ENCODE assay signal across 8 mouse cellular contexts in genomic region chr4:156202462-156202893, GRCm38 (mm10). TPM values are rescaled to one million over a fixed set of nuclear protein-coding genes. Genes with fewer than 3 reads are reported as not detected.
DNase-seq lines count a peak whose midpoint lies in the region; ATAC-seq and TF ChIP-seq lines count a peak whose summit lies in the region.

No protein-coding gene starts in this region.

- no peaks in the 10 kb centered on the region for H3K36me3 ChIP-seq in kidney, embryonic 16.5 days (ENCODE audit: insufficient read depth, low read length)
- H3K36me3 ChIP-seq in embryonic facial prominence, embryonic 15.5 days, result no peaks in the 10 kb centered on the region
- no peaks in the 10 kb centered on the region for H3K36me3 ChIP-seq in hindbrain, postnatal 0 days (ENCODE audit: insufficient read depth, low read length)
- no peaks in the 10 kb centered on the region for H3K36me3 ChIP-seq in midbrain, embryonic 14.5 days (ENCODE audit: control insufficient read depth, insufficient read depth, low read length)

- WGBS in kidney, embryonic 16.5 days, result 39% methylated on average over 12 of the region's 12 CpGs
- 39% methylated on average over 12 of the region's 12 CpGs for WGBS in embryonic facial prominence, embryonic 15.5 days
- 35% methylated on average over 12 of the region's 12 CpGs for WGBS in hindbrain, postnatal 0 days
- WGBS in midbrain, embryonic 14.5 days, result 46% methylated on average over 12 of the region's 12 CpGs

- TF ChIP-seq CTCF in hindbrain, postnatal 0 days (IDR thresholded peaks at IDR 0.05; ENCODE audit: low read depth), result no peak

- no peak for ATAC-seq in kidney, embryonic 16.5 days (ENCODE audit: low FRiP score, low TSS enrichment)
- no peak for ATAC-seq in embryonic facial prominence, embryonic 15.5 days (ENCODE audit: insufficient number of reproducible peaks, low FRiP score, low TSS enrichment, low read depth)
- no peak for ATAC-seq in hindbrain, postnatal 0 days
- ATAC-seq in midbrain, embryonic 14.5 days (ENCODE audit: low FRiP score, low TSS enrichment), result no peak
- ATAC-seq in CD4-positive, CD25-positive, alpha-beta regulatory T cell, adult 4 months, result no peak

- no peak for DNase-seq in kidney, adult 11 months
- no peak for DNase-seq in hindbrain, postnatal 0 days (ENCODE audit: low spot score)
- no peak for DNase-seq in midbrain, embryonic 14.5 days
- no peak for DNase-seq in frontal cortex, postnatal 14 days (ENCODE audit: low spot score in 2 of 2)
- no peak for DNase-seq in T-cell, adult 2 months (ENCODE audit: low spot score)

- H3K4me2 ChIP-seq in kidney, embryonic 16.5 days (replicated peaks; ENCODE audit: low read depth, low read length), result peak overlapping the region; percentile 96
- peak overlapping the region; percentile 93 for H3K4me2 ChIP-seq in embryonic facial prominence, embryonic 15.5 days (replicated peaks)
- peak overlapping the region; percentile 94 for H3K4me2 ChIP-seq in hindbrain, postnatal 0 days (ENCODE audit: low read depth, low read length)
- peak overlapping the region; percentile 94 for H3K4me2 ChIP-seq in midbrain, embryonic 14.5 days (ENCODE audit: low read length)

- peaks cover 9% of the 10 kb centered on the region; the same call in 1 of the 2 replicates for H3K27me3 ChIP-seq in kidney, embryonic 16.5 days (ENCODE audit: insufficient read depth, low read length)
- peaks cover 6% of the 10 kb centered on the region for H3K27me3 ChIP-seq in embryonic facial prominence, embryonic 15.5 days
- H3K27me3 ChIP-seq in hindbrain, postnatal 0 days (ENCODE audit: insufficient read depth, low read length), result no peaks in the 10 kb centered on the region
- peaks cover 5% of the 10 kb centered on the region; the same call in 1 of the 2 replicates for H3K27me3 ChIP-seq in midbrain, embryonic 14.5 days (ENCODE audit: control insufficient read depth, insufficient read depth, low read length)

- H3K27ac ChIP-seq in kidney, embryonic 16.5 days (ENCODE audit: low read length), result peak overlapping the region; percentile 59
- no peak overlapping the region for H3K27ac ChIP-seq in embryonic facial prominence, embryonic 15.5 days (replicated peaks)
- peak overlapping the region; percentile 77 for H3K27ac ChIP-seq in hindbrain, postnatal 0 days
- no peak overlapping the region; the same call in 1 of the 2 replicates for H3K27ac ChIP-seq in midbrain, embryonic 14.5 days (replicated peaks; ENCODE audit: low read depth, low read length)

- peak overlapping the region; percentile 70 for H3K4me3 ChIP-seq in kidney, embryonic 16.5 days (ENCODE audit: low read length)
- H3K4me3 ChIP-seq in embryonic facial prominence, embryonic 15.5 days (replicated peaks), result peak overlapping the region; percentile 52
- peak overlapping the region; percentile 59 for H3K4me3 ChIP-seq in hindbrain, postnatal 0 days (ENCODE audit: low read length)
- peak overlapping the region; percentile 51 for H3K4me3 ChIP-seq in midbrain, embryonic 14.5 days (replicated peaks; ENCODE audit: low read depth, low read length)

- H3K9ac ChIP-seq in kidney, embryonic 16.5 days (replicated peaks; ENCODE audit: low read length), result peak overlapping the region; percentile 77
- no peak overlapping the region for H3K9ac ChIP-seq in embryonic facial prominence, embryonic 15.5 days
- peak overlapping the region; percentile 78; the same call in 1 of the 2 replicates for H3K9ac ChIP-seq in hindbrain, postnatal 0 days (replicated peaks; ENCODE audit: low read length)
- H3K9ac ChIP-seq in midbrain, embryonic 14.5 days (replicated peaks; ENCODE audit: low read length), result peak overlapping the region; percentile 63; the same call in 1 of the 2 replicates

- no peaks in the 10 kb centered on the region for H3K9me3 ChIP-seq in kidney, embryonic 16.5 days (ENCODE audit: low read length)
- no peaks in the 10 kb centered on the region for H3K9me3 ChIP-seq in embryonic facial prominence, embryonic 15.5 days (replicated peaks)
- no peaks in the 10 kb centered on the region for H3K9me3 ChIP-seq in hindbrain, postnatal 0 days (ENCODE audit: low read length)
- H3K9me3 ChIP-seq in midbrain, embryonic 14.5 days (ENCODE audit: control insufficient read depth, low read length), result no peaks in the 10 kb centered on the region

- H3K4me1 ChIP-seq in kidney, embryonic 16.5 days (ENCODE audit: insufficient read depth, low read length), result peaks cover 21% of the 10 kb centered on the region
- peaks cover 29% of the 10 kb centered on the region for H3K4me1 ChIP-seq in embryonic facial prominence, embryonic 15.5 days
- H3K4me1 ChIP-seq in hindbrain, postnatal 0 days (ENCODE audit: insufficient read depth, low read length), result no peaks in the 10 kb centered on the region
- H3K4me1 ChIP-seq in midbrain, embryonic 14.5 days (ENCODE audit: control insufficient read depth, insufficient read depth, low read length), result peaks cover 17% of the 10 kb centered on the region

RNA-seq across cellular contexts. Expression of gene AW011738, which starts 0.6 kb away (rescaled TPM):
- 8.1 and 8.7 TPM in 2 replicates for polyA plus RNA-seq in kidney, embryonic 16.5 days (2015; fragmentation: Nextera tagmentation; extraction: Ambion mirVana)
- polyA plus RNA-seq in embryonic facial prominence, embryonic 15.5 days (2015; fragmentation: Nextera tagmentation; extraction: Ambion mirVana), result 3.1 and 3.6 TPM in 2 replicates
- 4.6 and 5.0 TPM in 2 replicates for total RNA-seq in hindbrain, postnatal 0 days (2014; rRNA removed)
- 3.7 and 4.0 TPM in 2 replicates for polyA plus RNA-seq in hindbrain, postnatal 0 days (2015; fragmentation: Nextera tagmentation; extraction: Ambion mirVana)
- polyA plus RNA-seq in midbrain, embryonic 14.5 days (2014; fragmentation: Nextera tagmentation; extraction: Ambion mirVana), result 0.84 and 0.96 TPM in 2 replicates
- polyA plus RNA-seq in CD4-positive, CD25-positive, alpha-beta regulatory T cell, adult 4 months (2017; shearing (Covaris generic)), result 10 to 100 TPM in 1 of 2 experiments, 1 to 10 TPM in 1; 8.0 to 10.5 TPM

RNA-seq across cellular contexts. Expression of gene Isg15, which starts 1.9 kb away (rescaled TPM):
- polyA plus RNA-seq in kidney, embryonic 16.5 days (2015; fragmentation: Nextera tagmentation; extraction: Ambion mirVana), result 2.2 and 2.8 TPM in 2 replicates
- polyA plus RNA-seq in embryonic facial prominence, embryonic 15.5 days (2015; fragmentation: Nextera tagmentation; extraction: Ambion mirVana), result 4.1 and 4.4 TPM in 2 replicates
- 1.6 and 3.2 TPM in 2 replicates for total RNA-seq in hindbrain, postnatal 0 days (2014; rRNA removed)
- polyA plus RNA-seq in hindbrain, postnatal 0 days (2015; fragmentation: Nextera tagmentation; extraction: Ambion mirVana), result 4.5 and 5.2 TPM in 2 replicates
- 0.51 and 2.5 TPM in 2 replicates for polyA plus RNA-seq in midbrain, embryonic 14.5 days (2014; fragmentation: Nextera tagmentation; extraction: Ambion mirVana)
- polyA plus RNA-seq in CD4-positive, CD25-positive, alpha-beta regulatory T cell, adult 4 months (2017; shearing (Covaris generic)), result 10 to 100 TPM; 49.3 to 70.2 TPM

RNA-seq across cellular contexts. Expression of gene Agrn, which starts 5.2 kb away (rescaled TPM):
- polyA plus RNA-seq in kidney, embryonic 16.5 days (2015; fragmentation: Nextera tagmentation; extraction: Ambion mirVana), result 109 and 111 TPM in 2 replicates
- polyA plus RNA-seq in embryonic facial prominence, embryonic 15.5 days (2015; fragmentation: Nextera tagmentation; extraction: Ambion mirVana), result 72.1 and 82.0 TPM in 2 replicates
- total RNA-seq in hindbrain, postnatal 0 days (2014; rRNA removed), result 273 and 295 TPM in 2 replicates
- polyA plus RNA-seq in hindbrain, postnatal 0 days (2015; fragmentation: Nextera tagmentation; extraction: Ambion mirVana), result 58.6 and 63.0 TPM in 2 replicates
- 122 and 142 TPM in 2 replicates for polyA plus RNA-seq in midbrain, embryonic 14.5 days (2014; fragmentation: Nextera tagmentation; extraction: Ambion mirVana)
- 1 to 10 TPM; 3.6 to 3.9 TPM for polyA plus RNA-seq in CD4-positive, CD25-positive, alpha-beta regulatory T cell, adult 4 months (2017; shearing (Covaris generic))

RNA-seq across cellular contexts. Expression of gene Perm1, which starts 13.2 kb away (rescaled TPM):
- polyA plus RNA-seq in kidney, embryonic 16.5 days (2015; fragmentation: Nextera tagmentation; extraction: Ambion mirVana), result 0.70 and 0.90 TPM in 2 replicates
- polyA plus RNA-seq in embryonic facial prominence, embryonic 15.5 days (2015; fragmentation: Nextera tagmentation; extraction: Ambion mirVana), result 3.8 and 4.6 TPM in 2 replicates
- 1.6 and 1.7 TPM in 2 replicates for total RNA-seq in hindbrain, postnatal 0 days (2014; rRNA removed)
- polyA plus RNA-seq in hindbrain, postnatal 0 days (2015; fragmentation: Nextera tagmentation; extraction: Ambion mirVana), result 1.2 and 1.3 TPM in 2 replicates
- 1.9 and 2.0 TPM in 2 replicates for polyA plus RNA-seq in midbrain, embryonic 14.5 days (2014; fragmentation: Nextera tagmentation; extraction: Ambion mirVana)
- 1 to 10 TPM in 1 of 2 experiments, under 1 TPM in 1; 0.86 to 1.4 TPM for polyA plus RNA-seq in CD4-positive, CD25-positive, alpha-beta regulatory T cell, adult 4 months (2017; shearing (Covaris generic))

RNA-seq across cellular contexts. Expression of gene Plekhn1, which starts 32.2 kb away (rescaled TPM):
- polyA plus RNA-seq in kidney, embryonic 16.5 days (2015; fragmentation: Nextera tagmentation; extraction: Ambion mirVana), result 22.3 and 24.1 TPM in 2 replicates
- 43.4 and 44.1 TPM in 2 replicates for polyA plus RNA-seq in embryonic facial prominence, embryonic 15.5 days (2015; fragmentation: Nextera tagmentation; extraction: Ambion mirVana)
- total RNA-seq in hindbrain, postnatal 0 days (2014; rRNA removed), result 52.9 and 55.3 TPM in 2 replicates
- polyA plus RNA-seq in hindbrain, postnatal 0 days (2015; fragmentation: Nextera tagmentation; extraction: Ambion mirVana), result 19.6 and 19.7 TPM in 2 replicates
- polyA plus RNA-seq in midbrain, embryonic 14.5 days (2014; fragmentation: Nextera tagmentation; extraction: Ambion mirVana), result 27.7 and 31.5 TPM in 2 replicates
- 1 to 10 TPM; 8.3 to 9.0 TPM for polyA plus RNA-seq in CD4-positive, CD25-positive, alpha-beta regulatory T cell, adult 4 months (2017; shearing (Covaris generic))

Comparison
In these comparisons a context has a peak if more than half of its experiments do, and no peak if none do; other contexts are left out.
1. H3K27ac ChIP-seq: peak in kidney, embryonic 16.5 days (single experiment) and hindbrain, postnatal 0 days (single experiment); none in embryonic facial prominence, embryonic 15.5 days (single experiment) and midbrain, embryonic 14.5 days (single experiment).
2. RNA of gene Agrn, which starts 5.2 kb away (polyA plus RNA-seq): 122 to 142 TPM in midbrain, embryonic 14.5 days, 109 to 111 TPM in kidney, embryonic 16.5 days, 72.1 to 82.0 TPM in embryonic facial prominence, embryonic 15.5 days and 58.6 to 63.0 TPM in hindbrain, postnatal 0 days; 3.6 to 3.9 TPM in CD4-positive, CD25-positive, alpha-beta regulatory T cell, adult 4 months; every median in the first group is over 10 times any median in the second.
3. Peak in every context shown above with its lines, with median percentiles within 50 percentile points of each other: H3K4me2 ChIP-seq and H3K4me3 ChIP-seq.